Mouse (Mus musculus) kidney, postnatal 0 days (tissue): Measurements from ENCODE around the gene Pdgfb. TPM values are rescaled to one million over a fixed set of nuclear protein-coding genes. Genes with fewer than 3 reads are reported as not detected.

ENCODE experiments used
- ATAC-seq: fragments of 200-750 bp; cut with Nextera tagmentation; replicated peaks from 2 replicates; pipeline ENCODE4 v1.8.0; 2017; ENCODE audit warnings: low read depth, moderate number of reproducible peaks, moderate TSS enrichment, moderate library complexity; ENCODE audit not compliant: low FRiP score
- DNase-seq: peaks from one replicate; pipeline ENCODE4 v3.0.0-alpha.2; 2016; ENCODE audit warnings: low spot score
- H3K27ac ChIP-seq: fragments of 300-500 bp; sonication (generic); 2 replicates; pipeline ENCODE4 v1.5.1; 2014; ENCODE audit warnings: mild to moderate bottlenecking
- H3K27me3 ChIP-seq: fragments of 300-500 bp; sonication (generic); 2 replicates; pipeline ENCODE4 v1.6.1; 2014; ENCODE audit warnings: low read length, mixed read lengths; ENCODE audit not compliant: insufficient read depth
- H3K36me3 ChIP-seq: fragments of 300-500 bp; sonication (generic); 2 replicates; pipeline ENCODE4 v1.6.1; 2014; ENCODE audit warnings: low read length, mixed read lengths; ENCODE audit not compliant: insufficient read depth
- H3K4me1 ChIP-seq: fragments of 300-500 bp; sonication (generic); replicated peaks from 2 replicates; pipeline ENCODE4 v1.6.1; 2014; ENCODE audit warnings: antibody characterized with exemption, low read length, mixed read lengths; ENCODE audit not compliant: insufficient read depth
- H3K4me2 ChIP-seq: fragments of 300-500 bp; sonication (generic); 2 replicates; pipeline ENCODE4 v1.6.1; 2014; ENCODE audit warnings: mild to moderate bottlenecking, low read length, moderate library complexity, mixed read lengths
- H3K4me3 ChIP-seq: fragments of 300-500 bp; sonication (generic); replicated peaks from 2 replicates; pipeline ENCODE4 v1.5.1; 2014; ENCODE audit warnings: low read depth, low read length
- H3K9ac ChIP-seq: fragments of 300-500 bp; sonication (generic); 2 replicates; pipeline ENCODE4 v1.6.1; 2014; ENCODE audit warnings: low read depth, low read length
- H3K9me3 ChIP-seq: fragments of 300-500 bp; sonication (generic); replicated peaks from 2 replicates; pipeline ENCODE4 v1.6.1; 2016; ENCODE audit warnings: low read length, inconsistent platforms, mixed read lengths
- CTCF ChIP-seq: IDR thresholded peaks from 2 replicates; pipeline ENCODE4 v1.5.1; 2016; ENCODE audit warnings: antibody characterized with exemption, low read depth, mild to moderate bottlenecking, moderate library complexity
- WGBS: fragments of 180-500 bp; shearing (Covaris S2); extraction: QIAGEN DNeasy Blood & Tissue Kit; methylation state at CpG from one replicate; pipeline ENCODE4 v1.1.7; 2014; 5-methylcytosine and 5-hydroxymethylcytosine counted together
- polyA plus RNA-seq: library from polyadenylated mRNA; unstranded; fragments of >200 nt; fragmentation: Nextera tagmentation; extraction: Ambion mirVana; gene quantifications from 2 replicates; pipeline ENCODE4 v1.2.1, GENCODE M21; 2015

Gene Pdgfb
- polyA plus RNA-seq, 1 experiment from 2014 or later: 6.8 TPM

GRCm38 (mm10) chr15:79997988-79998387 lies 16.8 kb downstream of the Pdgfb start:
- H3K27me3 ChIP-seq: no peaks in the 10 kb centered on the region
- DNase-seq: no peak
- 51% methylated on average over 3 of the region's 3 CpGs for WGBS
- peaks cover 3% of the 10 kb centered on the region for H3K4me1 ChIP-seq
- H3K4me3 ChIP-seq: no peak overlapping the region
- H3K4me2 ChIP-seq: no peak overlapping the region
- ATAC-seq: no peak
- TF ChIP-seq CTCF: no peak
- peaks cover 9% of the 10 kb centered on the region; the same call in 1 of the 2 replicates for H3K36me3 ChIP-seq
- H3K9me3 ChIP-seq: no peaks in the 10 kb centered on the region
- H3K27ac ChIP-seq: no peak overlapping the region
- no peak overlapping the region for H3K9ac ChIP-seq

GRCm38 (mm10) chr15:79996781-79997180 lies 18.0 kb downstream of the Pdgfb start:
- Histone ChIP-seq H3K27me3 (no peaks in the 10 kb centered on the region), H3K4me1 (peaks cover 3% of the 10 kb centered on the region), H3K4me2 (no peak overlapping the region), H3K36me3 (peaks cover 9% of the 10 kb centered on the region; the same call in 1 of the 2 replicates), H3K9me3 (no peaks in the 10 kb centered on the region), H3K9ac (no peak overlapping the region), H3K27ac (no peak overlapping the region), H3K4me3 (no peak overlapping the region)
- WGBS: 86% methylated on average over 11 of the region's 11 CpGs
- no peak for TF ChIP-seq CTCF
- ATAC-seq: no peak
- DNase-seq: no peak

- no peak overlapping the region for H3K27ac ChIP-seq
- WGBS: 91% methylated on average over 7 of the region's 7 CpGs
- H3K4me3 ChIP-seq: no peak overlapping the region
- H3K9me3 ChIP-seq: no peaks in the 10 kb centered on the region
- no peaks in the 10 kb centered on the region for H3K27me3 ChIP-seq
- TF ChIP-seq CTCF: no peak
- H3K36me3 ChIP-seq: peaks cover 9% of the 10 kb centered on the region; the same call in 1 of the 2 replicates
- no peak for DNase-seq
- ATAC-seq: no peak
- H3K4me1 ChIP-seq: peaks cover 1% of the 10 kb centered on the region
- H3K9ac ChIP-seq: no peak overlapping the region
- H3K4me2 ChIP-seq: no peak overlapping the region
Observed at GRCm38 (mm10) chr15:79995552-79995951, 19.2 kb downstream of the Pdgfb start.

GRCm38 (mm10) chr15:79994566-79994965 lies 20.2 kb downstream of the Pdgfb start:
- ATAC-seq (no peak), DNase-seq (no peak)
- WGBS: 84% methylated on average over 4 of the region's 4 CpGs
- H3K4me1 ChIP-seq: no peaks in the 10 kb centered on the region
- H3K9me3 ChIP-seq: no peaks in the 10 kb centered on the region
- no peak overlapping the region for H3K9ac ChIP-seq
- no peak for TF ChIP-seq CTCF
- no peak overlapping the region for H3K4me3 ChIP-seq
- H3K27ac ChIP-seq: no peak overlapping the region
- H3K27me3 ChIP-seq: no peaks in the 10 kb centered on the region
- H3K4me2 ChIP-seq: no peak overlapping the region
- H3K36me3 ChIP-seq: peaks cover 9% of the 10 kb centered on the region; the same call in 1 of the 2 replicates

GRCm38 (mm10) chr15:79986182-79986581 lies 28.6 kb downstream of the Pdgfb start:
- no peaks in the 10 kb centered on the region for H3K9me3 ChIP-seq
- no peak for DNase-seq
- H3K4me1 ChIP-seq: no peaks in the 10 kb centered on the region
- H3K9ac ChIP-seq: no peak overlapping the region
- H3K4me3 ChIP-seq: no peak overlapping the region
- 63% methylated on average over 8 of the region's 8 CpGs for WGBS
- H3K4me2 ChIP-seq: no peak overlapping the region
- TF ChIP-seq CTCF: no peak
- ATAC-seq: no peak
- no peak overlapping the region for H3K27ac ChIP-seq
- H3K36me3 ChIP-seq: no peaks in the 10 kb centered on the region
- H3K27me3 ChIP-seq: no peaks in the 10 kb centered on the region

DNA sequence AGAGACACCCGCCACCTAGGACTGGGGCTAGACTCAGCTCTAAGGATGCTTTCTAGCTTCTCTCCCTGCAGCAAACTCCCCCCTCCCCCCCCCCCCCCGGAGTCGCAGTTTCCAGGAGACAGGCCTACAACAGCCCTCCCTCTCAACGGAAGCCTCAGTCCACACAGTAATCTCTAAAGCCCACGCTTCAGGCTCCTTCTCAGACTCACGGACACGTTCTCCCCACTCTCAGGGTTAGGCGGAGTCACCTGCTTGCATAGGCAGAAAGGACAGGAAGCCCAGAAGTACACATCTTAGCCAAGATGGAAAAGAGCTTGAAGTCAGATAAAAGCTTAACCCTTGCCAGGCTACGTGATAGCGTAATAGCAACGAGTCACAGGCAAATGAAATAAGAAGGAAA lies 29.3 kb downstream of the Pdgfb start:
- no peak overlapping the region for H3K4me3 ChIP-seq
- no peak overlapping the region for H3K27ac ChIP-seq
- no peak for TF ChIP-seq CTCF
- H3K9me3 ChIP-seq: no peaks in the 10 kb centered on the region
- no peaks in the 10 kb centered on the region for H3K36me3 ChIP-seq
- DNase-seq (no peak), ATAC-seq (no peak)
- WGBS: 59% methylated on average over 11 of the region's 11 CpGs
- no peak overlapping the region for H3K9ac ChIP-seq
- no peak overlapping the region for H3K4me2 ChIP-seq
- no peaks in the 10 kb centered on the region for H3K27me3 ChIP-seq
- H3K4me1 ChIP-seq: no peaks in the 10 kb centered on the region

DNA sequence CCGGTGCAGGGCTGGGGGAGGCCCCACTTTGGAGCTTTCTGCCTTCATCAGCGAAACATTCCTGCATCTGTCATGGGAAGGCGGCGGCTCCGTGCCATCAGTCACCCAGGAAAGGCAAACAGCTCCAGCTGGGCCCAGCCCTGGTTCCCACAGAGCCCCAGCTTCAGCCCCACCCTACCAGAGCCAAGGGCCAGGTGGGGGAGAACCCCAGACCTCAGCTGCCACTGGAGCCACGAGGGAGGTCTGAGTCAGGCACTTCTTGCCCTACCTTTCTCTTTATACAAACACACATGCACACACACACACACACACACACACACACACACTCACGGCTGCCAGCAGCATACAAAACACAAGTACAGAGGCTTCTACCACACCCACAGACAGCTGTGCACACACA lies 30.6 kb downstream of the Pdgfb start:
- H3K4me2 ChIP-seq: no peak overlapping the region
- H3K4me3 ChIP-seq: no peak overlapping the region
- H3K9me3 ChIP-seq: no peaks in the 10 kb centered on the region
- no peak for TF ChIP-seq CTCF
- no peak for ATAC-seq
- no peak overlapping the region for H3K9ac ChIP-seq
- H3K27ac ChIP-seq: no peak overlapping the region
- DNase-seq: no peak
- WGBS: 38% methylated on average over 7 of the region's 7 CpGs
- H3K36me3 ChIP-seq: no peaks in the 10 kb centered on the region
- H3K27me3 ChIP-seq: no peaks in the 10 kb centered on the region
- H3K4me1 ChIP-seq: no peaks in the 10 kb centered on the region
